Mouse (Mus musculus): ENCODE data around the gene Pdcd2l. TPM values are rescaled to one million over a fixed set of nuclear protein-coding genes. Genes with fewer than 3 reads are reported as not detected.
A peak's percentile ranks its signal among the peaks of the same experiment; 100 is the strongest.
"Not testable (repeated sequence)": the region's sequence is repeated elsewhere in the genome, so short reads cannot be mapped to it uniquely, and the experiment has no call there.

Pdcd2l gene
- polyA plus RNA-seq, 1 experiment from 2014 or later, result 67.1 TPM

GRCm38 (mm10) chr7:34206331-34206730 is 9.9 kb upstream of the Pdcd2l start:
- H3K4me3 ChIP-seq, result no peak overlapping the region
- no peak for ATAC-seq (ENCODE audit: insufficient number of reproducible peaks, insufficient read depth, low FRiP score, low TSS enrichment)
- no peaks in the 10 kb centered on the region for H3K27me3 ChIP-seq
- no peak overlapping the region for H3K27ac ChIP-seq
- 94% methylated on average over 6 of the region's 6 CpGs for WGBS
- no peak overlapping the region for H3K4me2 ChIP-seq (replicated peaks)
- no peaks in the 10 kb centered on the region for H3K9me3 ChIP-seq
- no peaks in the 10 kb centered on the region for H3K4me1 ChIP-seq
- peaks cover 98% of the 10 kb centered on the region for H3K36me3 ChIP-seq
- no peak overlapping the region for H3K9ac ChIP-seq

GRCm38 (mm10) chr7:34202147-34202546 is 5.7 kb upstream of the Pdcd2l start:
- H3K4me3 ChIP-seq; ATAC-seq (ENCODE audit: insufficient number of reproducible peaks, insufficient read depth, low FRiP score, low TSS enrichment); H3K9me3 ChIP-seq; H3K27ac ChIP-seq; H3K4me2 ChIP-seq (replicated peaks); H3K9ac ChIP-seq; H3K4me1 ChIP-seq; H3K27me3 ChIP-seq: not testable (repeated sequence)
- peaks cover 68% of the 10 kb centered on the region for H3K36me3 ChIP-seq
- 94% methylated on average over 10 of the region's 10 CpGs for WGBS

DNA sequence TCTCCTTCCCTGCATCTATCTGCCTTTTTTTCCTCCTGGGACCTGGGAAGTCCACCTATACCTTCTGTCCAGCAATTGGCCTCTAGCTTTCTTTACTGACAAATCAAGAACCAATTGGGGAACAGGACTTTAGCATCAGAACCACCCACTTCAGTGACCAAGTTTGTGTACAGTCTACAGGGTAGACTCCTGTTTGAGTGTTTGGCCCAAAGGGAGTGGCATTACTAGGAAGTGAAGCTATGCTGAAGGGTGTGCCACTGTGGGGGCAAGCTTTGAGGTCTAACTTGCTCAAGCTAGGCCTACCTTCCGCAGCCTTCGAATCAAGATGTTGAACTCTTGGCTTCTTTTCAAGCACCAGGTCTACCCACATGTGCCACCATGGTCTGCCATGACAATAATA is 4.4 kb upstream of the Pdcd2l start:
- no peak overlapping the region for H3K4me3 ChIP-seq
- no peak overlapping the region for H3K4me2 ChIP-seq (replicated peaks)
- no peaks in the 10 kb centered on the region for H3K4me1 ChIP-seq
- peaks cover 55% of the 10 kb centered on the region for H3K36me3 ChIP-seq
- no peaks in the 10 kb centered on the region for H3K27me3 ChIP-seq
- no peaks in the 10 kb centered on the region for H3K9me3 ChIP-seq
- H3K27ac ChIP-seq, result no peak overlapping the region
- ATAC-seq (ENCODE audit: insufficient number of reproducible peaks, insufficient read depth, low FRiP score, low TSS enrichment), result no peak
- H3K9ac ChIP-seq, result no peak overlapping the region
- WGBS, result 96% methylated on average over 2 of the region's 2 CpGs

- no peak overlapping the region for H3K4me3 ChIP-seq
- peaks cover 31% of the 10 kb centered on the region for H3K36me3 ChIP-seq
- 48% methylated on average over 3 of the region's 3 CpGs for WGBS
- no peak overlapping the region for H3K27ac ChIP-seq
- H3K4me2 ChIP-seq (replicated peaks), result no peak overlapping the region
- H3K9me3 ChIP-seq, result no peaks in the 10 kb centered on the region
- H3K27me3 ChIP-seq, result no peaks in the 10 kb centered on the region
- no peak overlapping the region for H3K9ac ChIP-seq
- H3K4me1 ChIP-seq, result peaks cover 7% of the 10 kb centered on the region; the same call in 1 of the 2 replicates
- ATAC-seq (ENCODE audit: insufficient number of reproducible peaks, insufficient read depth, low FRiP score, low TSS enrichment), result no peak
Observed at GRCm38 (mm10) chr7:34198346-34198745, 1.9 kb upstream of the Pdcd2l start.

- no peak for ATAC-seq (ENCODE audit: insufficient number of reproducible peaks, insufficient read depth, low FRiP score, low TSS enrichment)
- peak overlapping the region; percentile 90 for H3K4me2 ChIP-seq (replicated peaks)
- H3K9me3 ChIP-seq, result no peaks in the 10 kb centered on the region
- H3K27ac ChIP-seq, result no peak overlapping the region
- peaks cover 7% of the 10 kb centered on the region; the same call in 1 of the 2 replicates for H3K4me1 ChIP-seq
- peak overlapping the region; percentile 89 for H3K9ac ChIP-seq
- H3K27me3 ChIP-seq, result no peaks in the 10 kb centered on the region
- 50% methylated on average over 3 of the region's 3 CpGs for WGBS
- H3K36me3 ChIP-seq, result peaks cover 18% of the 10 kb centered on the region
- H3K4me3 ChIP-seq, result peak overlapping the region; percentile 96
Observed at GRCm38 (mm10) chr7:34195632-34196031, 829 bp downstream of the Pdcd2l start.

GRCm38 (mm10) chr7:34192825-34193224 is 3.6 kb downstream of the Pdcd2l start:
- 94% methylated on average over 6 of the region's 6 CpGs for WGBS
- peaks cover 36% of the 10 kb centered on the region for H3K36me3 ChIP-seq
- H3K4me2 ChIP-seq (replicated peaks), result no peak overlapping the region
- ATAC-seq (ENCODE audit: insufficient number of reproducible peaks, insufficient read depth, low FRiP score, low TSS enrichment), result no peak
- no peak overlapping the region for H3K27ac ChIP-seq
- H3K4me1 ChIP-seq, result peaks cover 7% of the 10 kb centered on the region; the same call in 1 of the 2 replicates
- no peaks in the 10 kb centered on the region for H3K27me3 ChIP-seq
- H3K9me3 ChIP-seq, result no peaks in the 10 kb centered on the region
- H3K4me3 ChIP-seq, result no peak overlapping the region
- no peak overlapping the region for H3K9ac ChIP-seq

GRCm38 (mm10) chr7:34189376-34189989 is 7.0 kb downstream of the Pdcd2l start:
- H3K4me3 ChIP-seq, result no peak overlapping the region
- no peak overlapping the region for H3K4me2 ChIP-seq (replicated peaks)
- H3K36me3 ChIP-seq, result peaks cover 64% of the 10 kb centered on the region
- H3K9me3 ChIP-seq, result no peaks in the 10 kb centered on the region; the same call in 1 of the 2 replicates
- H3K27me3 ChIP-seq, result no peaks in the 10 kb centered on the region
- 86% methylated on average over 12 of the region's 12 CpGs for WGBS
- no peak overlapping the region for H3K27ac ChIP-seq
- no peaks in the 10 kb centered on the region for H3K4me1 ChIP-seq
- no peak for ATAC-seq (ENCODE audit: insufficient number of reproducible peaks, insufficient read depth, low FRiP score, low TSS enrichment)
- no peak overlapping the region for H3K9ac ChIP-seq

GRCm38 (mm10) chr7:34183794-34184193 is 12.7 kb downstream of the Pdcd2l start:
- Histone ChIP-seq H3K27ac (no peak overlapping the region), H3K36me3 (peaks cover 42% of the 10 kb centered on the region), H3K4me2 (replicated peaks) (no peak overlapping the region), H3K9me3 (no peaks in the 10 kb centered on the region; the same call in 1 of the 2 replicates), H3K4me1 (no peaks in the 10 kb centered on the region), H3K27me3 (no peaks in the 10 kb centered on the region), H3K9ac (no peak overlapping the region), H3K4me3 (no peak overlapping the region)
- ATAC-seq (ENCODE audit: insufficient number of reproducible peaks, insufficient read depth, low FRiP score, low TSS enrichment), result no peak
- WGBS, result 53% methylated on average over 3 of the region's 3 CpGs

DNA sequence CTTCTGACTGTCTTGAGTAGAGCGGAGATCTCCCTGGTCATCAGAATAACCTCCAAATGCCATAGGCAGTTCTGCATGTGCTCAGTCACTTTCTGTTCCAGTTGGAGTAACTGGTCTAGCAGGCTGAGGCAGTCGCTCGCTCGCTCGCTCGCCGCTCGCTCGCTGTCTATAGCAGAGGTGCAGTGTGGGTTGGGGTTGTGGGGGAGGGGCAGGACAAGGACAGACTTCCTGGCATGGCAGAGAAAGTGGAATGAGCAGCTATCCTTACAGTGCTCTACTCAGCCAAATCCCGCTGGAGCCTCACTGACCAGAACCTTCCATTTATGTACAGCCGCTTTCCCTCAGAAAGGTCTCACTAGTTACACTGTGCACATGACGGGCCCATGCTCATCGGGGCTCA is 13.1 kb downstream of the Pdcd2l start:
- no peak for ATAC-seq (ENCODE audit: insufficient number of reproducible peaks, insufficient read depth, low FRiP score, low TSS enrichment)
- H3K9me3 ChIP-seq, result no peaks in the 10 kb centered on the region; the same call in 1 of the 2 replicates
- H3K27me3 ChIP-seq, result no peaks in the 10 kb centered on the region
- no peak overlapping the region for H3K27ac ChIP-seq
- H3K4me2 ChIP-seq (replicated peaks), result no peak overlapping the region
- no peak overlapping the region for H3K9ac ChIP-seq
- H3K4me1 ChIP-seq, result no peaks in the 10 kb centered on the region
- no peak overlapping the region for H3K4me3 ChIP-seq
- WGBS, result 75% methylated on average over 13 of the region's 13 CpGs
- H3K36me3 ChIP-seq, result peaks cover 38% of the 10 kb centered on the region

GRCm38 (mm10) chr7:34176241-34176640 is 20.2 kb downstream of the Pdcd2l start:
- H3K9ac ChIP-seq; H3K9me3 ChIP-seq; H3K36me3 ChIP-seq; H3K4me3 ChIP-seq; H3K4me2 ChIP-seq (replicated peaks); H3K4me1 ChIP-seq; H3K27ac ChIP-seq; ATAC-seq (ENCODE audit: insufficient number of reproducible peaks, insufficient read depth, low FRiP score, low TSS enrichment); H3K27me3 ChIP-seq: not testable (repeated sequence)
- 75% methylated on average over 6 of the region's 6 CpGs for WGBS

GRCm38 (mm10) chr7:34172251-34172650 is 24.2 kb downstream of the Pdcd2l start:
- no peaks in the 10 kb centered on the region for H3K4me1 ChIP-seq
- no peak for ATAC-seq (ENCODE audit: insufficient number of reproducible peaks, insufficient read depth, low FRiP score, low TSS enrichment)
- H3K27ac ChIP-seq, result no peak overlapping the region
- 70% methylated on average over 1 of the region's 1 CpGs for WGBS
- H3K9me3 ChIP-seq, result no peaks in the 10 kb centered on the region
- no peak overlapping the region for H3K4me2 ChIP-seq (replicated peaks)
- H3K4me3 ChIP-seq, result no peak overlapping the region
- H3K36me3 ChIP-seq, result no peaks in the 10 kb centered on the region
- no peak overlapping the region for H3K9ac ChIP-seq
- no peaks in the 10 kb centered on the region for H3K27me3 ChIP-seq

DNA sequence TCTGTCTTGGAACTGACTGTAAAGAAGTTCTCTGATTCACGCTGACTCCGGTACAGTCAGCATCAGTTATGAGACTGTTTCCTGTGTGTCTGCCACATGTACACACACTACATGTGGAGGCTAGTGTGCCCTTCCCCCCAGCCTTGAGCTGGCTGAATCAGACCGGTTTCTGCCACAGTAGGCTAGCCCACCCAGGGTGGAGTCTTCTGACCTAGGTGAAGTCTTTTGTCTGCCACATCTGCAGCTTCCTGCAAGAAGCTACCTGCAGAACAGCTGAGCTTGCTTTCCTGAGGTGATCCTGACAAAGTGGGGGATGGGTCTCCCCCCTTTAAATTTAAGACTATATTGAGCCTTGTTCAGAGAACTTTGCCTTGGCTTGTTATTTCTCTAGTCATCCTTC is 27.0 kb downstream of the Pdcd2l start, which contains the start of gene Uba2:
TSS of gene Uba2 (minus strand) at position 146 of the 400 bp plus-strand sequence.
- no peak for ATAC-seq (ENCODE audit: insufficient number of reproducible peaks, insufficient read depth, low FRiP score, low TSS enrichment)
- 81% methylated on average over 3 of the region's 3 CpGs for WGBS

More for the DNA sequence above, 27.0 kb downstream of the Pdcd2l start, which contains the start of gene Uba2:
- Histone ChIP-seq H3K36me3 (peaks cover 7% of the 10 kb centered on the region), H3K9ac (peak within 1 kb of the TSS; percentile 96), H3K4me3 (peak within 1 kb of the TSS; percentile 92), H3K4me1 (peaks cover 5% of the 10 kb centered on the region; the same call in 1 of the 2 replicates), H3K4me2 (replicated peaks) (peak within 1 kb of the TSS; percentile 81), H3K27ac (peak within 1 kb of the TSS; percentile 94), H3K9me3 (no peaks in the 10 kb centered on the region), H3K27me3 (no peaks in the 10 kb centered on the region)

Data from embryonic facial prominence, embryonic 12.5 days (tissue).